Mouse (Mus musculus): ENCODE results near the gene Tmem104. TPM values are rescaled to one million over a fixed set of nuclear protein-coding genes. Genes with fewer than 3 reads are reported as not detected.

Gene Tmem104
- polyA plus RNA-seq, 1 experiment from 2014 or later: 7.7 TPM

- no peaks in the 10 kb centered on the region; the same call in 1 of the 2 replicates for H3K4me1 ChIP-seq (ENCODE audit: control insufficient read depth, insufficient read depth, low read length)
- ATAC-seq (replicated peaks; ENCODE audit: insufficient number of reproducible peaks, low FRiP score, low TSS enrichment, low read depth): no peak
- H3K4me3 ChIP-seq (ENCODE audit: low read depth, low read length): no peak overlapping the region
- no peaks in the 10 kb centered on the region; the same call in 1 of the 2 replicates for H3K36me3 ChIP-seq (replicated peaks; ENCODE audit: control insufficient read depth, insufficient read depth, low read depth, low read length)
- 65% methylated on average over 3 of the region's 3 CpGs for WGBS
- no peak overlapping the region for H3K4me2 ChIP-seq (ENCODE audit: low read depth, low read length)
- H3K9ac ChIP-seq (replicated peaks; ENCODE audit: low read length): no peak overlapping the region
- no peak for DNase-seq (ENCODE audit: low spot score)
- no peaks in the 10 kb centered on the region for H3K9me3 ChIP-seq (replicated peaks; ENCODE audit: control insufficient read depth, low read length)
- peaks cover 7% of the 10 kb centered on the region; the same call in 1 of the 2 replicates for H3K27me3 ChIP-seq (ENCODE audit: control insufficient read depth, insufficient read depth, low read length)
- no peak overlapping the region for H3K27ac ChIP-seq (replicated peaks; ENCODE audit: low read depth, low read length)
Measured at GRCm38 (mm10) chr11:115242746-115243145, 55.5 kb downstream of the Tmem104 start.

DNA sequence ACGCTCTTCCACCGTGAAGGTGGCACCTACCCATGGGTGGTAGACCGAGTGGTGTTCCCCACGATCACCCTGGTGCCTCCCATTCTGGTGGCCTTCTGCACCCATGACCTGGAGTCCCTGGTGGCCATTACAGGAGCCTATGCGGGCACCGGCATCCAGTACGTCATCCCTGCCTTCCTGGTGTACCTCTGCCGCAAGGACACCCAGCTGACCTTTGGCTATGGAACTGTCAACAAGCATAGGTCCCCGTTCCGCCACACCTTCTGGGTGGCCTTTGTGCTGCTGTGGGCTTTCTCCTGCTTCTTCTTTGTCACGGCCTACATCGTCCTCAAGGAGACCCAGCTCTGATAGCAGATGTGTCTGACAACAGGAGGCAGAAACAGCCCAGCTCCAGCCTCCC is 56.5 kb downstream of the Tmem104 start:
- DNase-seq (ENCODE audit: low spot score) (no peak), ATAC-seq (replicated peaks; ENCODE audit: insufficient number of reproducible peaks, low FRiP score, low TSS enrichment, low read depth) (no peak)
- Histone ChIP-seq H3K4me1 (ENCODE audit: control insufficient read depth, insufficient read depth, low read length) (no peaks in the 10 kb centered on the region; the same call in 1 of the 2 replicates), H3K4me3 (ENCODE audit: low read depth, low read length) (no peak overlapping the region), H3K9me3 (replicated peaks; ENCODE audit: control insufficient read depth, low read length) (no peaks in the 10 kb centered on the region), H3K9ac (replicated peaks; ENCODE audit: low read length) (no peak overlapping the region), H3K36me3 (replicated peaks; ENCODE audit: control insufficient read depth, insufficient read depth, low read depth, low read length) (no peaks in the 10 kb centered on the region; the same call in 1 of the 2 replicates), H3K4me2 (ENCODE audit: low read depth, low read length) (no peak overlapping the region), H3K27ac (replicated peaks; ENCODE audit: low read depth, low read length) (no peak overlapping the region), H3K27me3 (ENCODE audit: control insufficient read depth, insufficient read depth, low read length) (peaks cover 17% of the 10 kb centered on the region)
- WGBS: 89% methylated on average over 12 of the region's 12 CpGs

DNA sequence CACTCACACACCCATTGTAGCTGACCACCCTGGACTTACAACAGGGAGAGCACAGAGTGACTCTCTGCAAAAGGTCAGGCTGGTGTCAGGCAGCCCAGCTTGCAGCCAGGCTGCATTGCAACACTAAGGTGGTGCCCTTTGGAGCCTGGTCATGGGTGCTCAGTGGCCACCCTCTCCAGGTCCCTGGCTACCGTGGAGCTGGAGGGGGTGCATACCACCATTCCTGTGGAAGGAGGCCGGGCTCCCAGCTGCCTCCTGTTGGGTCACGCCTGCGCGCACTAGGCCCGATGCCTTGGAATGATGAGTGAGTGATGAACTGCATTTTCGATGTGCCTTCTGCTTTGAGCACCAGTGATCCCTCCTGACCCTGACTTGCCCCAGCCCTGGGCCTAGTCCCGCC is 57.6 kb downstream of the Tmem104 start:
- H3K36me3 ChIP-seq (replicated peaks; ENCODE audit: control insufficient read depth, insufficient read depth, low read depth, low read length): no peaks in the 10 kb centered on the region; the same call in 1 of the 2 replicates
- no peak overlapping the region for H3K4me3 ChIP-seq (ENCODE audit: low read depth, low read length)
- no peak overlapping the region for H3K27ac ChIP-seq (replicated peaks; ENCODE audit: low read depth, low read length)
- H3K4me1 ChIP-seq (ENCODE audit: control insufficient read depth, insufficient read depth, low read length): no peaks in the 10 kb centered on the region; the same call in 1 of the 2 replicates
- DNase-seq (ENCODE audit: low spot score) (no peak), ATAC-seq (replicated peaks; ENCODE audit: insufficient number of reproducible peaks, low FRiP score, low TSS enrichment, low read depth) (no peak)
- H3K9ac ChIP-seq (replicated peaks; ENCODE audit: low read length): no peak overlapping the region
- 84% methylated on average over 8 of the region's 8 CpGs for WGBS
- peaks cover 28% of the 10 kb centered on the region for H3K27me3 ChIP-seq (ENCODE audit: control insufficient read depth, insufficient read depth, low read length)
- no peak overlapping the region for H3K4me2 ChIP-seq (ENCODE audit: low read depth, low read length)
- no peaks in the 10 kb centered on the region for H3K9me3 ChIP-seq (replicated peaks; ENCODE audit: control insufficient read depth, low read length)

- DNase-seq (ENCODE audit: low spot score): no peak
- no peak for ATAC-seq (replicated peaks; ENCODE audit: insufficient number of reproducible peaks, low FRiP score, low TSS enrichment, low read depth)
- H3K4me1 ChIP-seq (ENCODE audit: control insufficient read depth, insufficient read depth, low read length): peaks cover 5% of the 10 kb centered on the region
- no peak overlapping the region for H3K9ac ChIP-seq (replicated peaks; ENCODE audit: low read length)
- no peaks in the 10 kb centered on the region; the same call in 1 of the 2 replicates for H3K36me3 ChIP-seq (replicated peaks; ENCODE audit: control insufficient read depth, insufficient read depth, low read depth, low read length)
- no peak overlapping the region for H3K4me3 ChIP-seq (ENCODE audit: low read depth, low read length)
- H3K4me2 ChIP-seq (ENCODE audit: low read depth, low read length): no peak overlapping the region
- no peak overlapping the region for H3K27ac ChIP-seq (replicated peaks; ENCODE audit: low read depth, low read length)
- H3K9me3 ChIP-seq (replicated peaks; ENCODE audit: control insufficient read depth, low read length): no peaks in the 10 kb centered on the region
- peaks cover 42% of the 10 kb centered on the region for H3K27me3 ChIP-seq (ENCODE audit: control insufficient read depth, insufficient read depth, low read length)
- WGBS: 71% methylated on average over 8 of the region's 8 CpGs
Measured at GRCm38 (mm10) chr11:115246386-115246785, 59.1 kb downstream of the Tmem104 start.

GRCm38 (mm10) chr11:115247240-115247639 is 60.0 kb downstream of the Tmem104 start:
- peaks cover 48% of the 10 kb centered on the region for H3K27me3 ChIP-seq (ENCODE audit: control insufficient read depth, insufficient read depth, low read length)
- H3K4me1 ChIP-seq (ENCODE audit: control insufficient read depth, insufficient read depth, low read length): peaks cover 5% of the 10 kb centered on the region
- H3K4me2 ChIP-seq (ENCODE audit: low read depth, low read length): no peak overlapping the region
- no peak overlapping the region for H3K4me3 ChIP-seq (ENCODE audit: low read depth, low read length)
- no peaks in the 10 kb centered on the region; the same call in 1 of the 2 replicates for H3K36me3 ChIP-seq (replicated peaks; ENCODE audit: control insufficient read depth, insufficient read depth, low read depth, low read length)
- DNase-seq (ENCODE audit: low spot score) (no peak), ATAC-seq (replicated peaks; ENCODE audit: insufficient number of reproducible peaks, low FRiP score, low TSS enrichment, low read depth) (no peak)
- no peak overlapping the region for H3K27ac ChIP-seq (replicated peaks; ENCODE audit: low read depth, low read length)
- H3K9ac ChIP-seq (replicated peaks; ENCODE audit: low read length): no peak overlapping the region
- WGBS: 12% methylated on average over 3 of the region's 3 CpGs
- no peaks in the 10 kb centered on the region for H3K9me3 ChIP-seq (replicated peaks; ENCODE audit: control insufficient read depth, low read length)

DNA sequence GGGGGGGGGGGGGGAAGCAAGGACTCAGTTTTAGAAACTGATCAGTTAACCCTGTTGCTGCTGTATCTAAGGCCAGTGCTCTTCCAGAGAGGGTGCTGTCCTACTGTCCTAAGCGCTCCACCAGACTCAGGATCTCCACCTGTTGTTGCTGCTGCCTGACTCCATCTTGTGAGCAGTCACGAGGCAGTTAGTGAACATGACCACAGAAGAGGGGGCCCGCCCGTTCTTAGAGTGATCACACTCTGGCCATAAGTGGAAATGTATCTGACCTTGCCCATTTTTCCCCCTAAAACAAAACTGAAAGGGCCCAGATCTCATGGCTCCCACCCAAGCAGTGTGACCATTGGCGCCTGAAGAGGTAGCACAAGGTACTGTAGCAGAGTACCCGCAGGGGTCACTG is 60.7 kb downstream of the Tmem104 start:
- Histone ChIP-seq H3K27me3 (ENCODE audit: control insufficient read depth, insufficient read depth, low read length) (peaks cover 53% of the 10 kb centered on the region), H3K4me3 (ENCODE audit: low read depth, low read length) (no peak overlapping the region), H3K9me3 (replicated peaks; ENCODE audit: control insufficient read depth, low read length) (no peaks in the 10 kb centered on the region), H3K4me2 (ENCODE audit: low read depth, low read length) (no peak overlapping the region), H3K27ac (replicated peaks; ENCODE audit: low read depth, low read length) (no peak overlapping the region), H3K9ac (replicated peaks; ENCODE audit: low read length) (no peak overlapping the region), H3K4me1 (ENCODE audit: control insufficient read depth, insufficient read depth, low read length) (peaks cover 5% of the 10 kb centered on the region), H3K36me3 (replicated peaks; ENCODE audit: control insufficient read depth, insufficient read depth, low read depth, low read length) (no peaks in the 10 kb centered on the region; the same call in 1 of the 2 replicates)
- DNase-seq (ENCODE audit: low spot score) (no peak), ATAC-seq (replicated peaks; ENCODE audit: insufficient number of reproducible peaks, low FRiP score, low TSS enrichment, low read depth) (no peak)
- 68% methylated on average over 6 of the region's 6 CpGs for WGBS

DNA sequence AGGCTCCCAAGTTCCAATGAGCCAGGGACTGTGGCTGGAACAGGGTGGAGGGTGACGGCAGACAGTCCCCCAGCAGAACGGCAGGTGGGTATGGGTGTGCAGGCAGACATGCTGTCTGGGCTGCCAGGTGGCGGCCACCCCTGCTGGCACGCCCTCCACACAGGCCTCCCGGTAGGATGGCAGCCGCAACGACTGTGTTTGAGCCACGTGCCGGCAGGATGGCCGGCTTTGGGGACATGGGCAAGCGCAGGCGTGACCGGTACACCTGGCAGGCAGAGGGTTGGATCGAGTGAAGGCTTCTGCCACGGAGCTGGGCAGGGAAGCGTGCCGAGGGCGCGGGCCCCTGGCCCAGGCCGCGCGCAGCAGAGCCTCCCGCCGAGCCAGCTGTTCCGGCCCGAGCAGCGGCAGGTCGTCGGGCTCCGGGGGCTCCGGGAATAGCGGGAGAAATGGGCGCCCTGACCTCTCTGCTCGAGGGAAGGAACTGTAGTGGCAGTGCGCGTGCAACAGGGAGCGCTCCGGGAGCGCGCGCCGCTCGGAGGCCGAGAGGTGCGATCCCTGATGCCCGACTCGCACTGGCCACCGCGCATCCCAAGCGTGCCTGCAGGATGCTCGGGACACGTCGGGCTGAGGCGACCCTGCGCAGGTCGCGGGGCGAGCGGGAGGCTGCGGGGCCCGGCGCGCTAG is 62.6 kb downstream of the Tmem104 start:
- WGBS: 3% methylated on average over 56 of the region's 63 CpGs
- DNase-seq (ENCODE audit: low spot score): peak; percentile 59
- no peak for ATAC-seq (replicated peaks; ENCODE audit: insufficient number of reproducible peaks, low FRiP score, low TSS enrichment, low read depth)
- Histone ChIP-seq H3K4me2 (ENCODE audit: low read depth, low read length) (peak overlapping the region; percentile 91), H3K9ac (replicated peaks; ENCODE audit: low read length) (peak overlapping the region; percentile 47), H3K27ac (replicated peaks; ENCODE audit: low read depth, low read length) (no peak overlapping the region), H3K9me3 (replicated peaks; ENCODE audit: control insufficient read depth, low read length) (no peaks in the 10 kb centered on the region), H3K27me3 (ENCODE audit: control insufficient read depth, insufficient read depth, low read length) (peaks cover 55% of the 10 kb centered on the region), H3K4me1 (ENCODE audit: control insufficient read depth, insufficient read depth, low read length) (peaks cover 5% of the 10 kb centered on the region), H3K4me3 (ENCODE audit: low read depth, low read length) (peak overlapping the region; percentile 48), H3K36me3 (replicated peaks; ENCODE audit: control insufficient read depth, insufficient read depth, low read depth, low read length) (no peaks in the 10 kb centered on the region)

GRCm38 (mm10) chr11:115250405-115251090 is 63.3 kb downstream of the Tmem104 start:
- Histone ChIP-seq H3K27me3 (ENCODE audit: control insufficient read depth, insufficient read depth, low read length) (peaks cover 56% of the 10 kb centered on the region), H3K9ac (replicated peaks; ENCODE audit: low read length) (peak overlapping the region; percentile 47), H3K9me3 (replicated peaks; ENCODE audit: control insufficient read depth, low read length) (no peaks in the 10 kb centered on the region), H3K4me2 (ENCODE audit: low read depth, low read length) (peak overlapping the region; percentile 91), H3K27ac (replicated peaks; ENCODE audit: low read depth, low read length) (no peak overlapping the region), H3K4me3 (ENCODE audit: low read depth, low read length) (peak overlapping the region; percentile 48), H3K36me3 (replicated peaks; ENCODE audit: control insufficient read depth, insufficient read depth, low read depth, low read length) (no peaks in the 10 kb centered on the region), H3K4me1 (ENCODE audit: control insufficient read depth, insufficient read depth, low read length) (peaks cover 5% of the 10 kb centered on the region)
- WGBS: under 1% methylated on average over 33 of the region's 36 CpGs
- no peak for DNase-seq (ENCODE audit: low spot score)
- no peak for ATAC-seq (replicated peaks; ENCODE audit: insufficient number of reproducible peaks, low FRiP score, low TSS enrichment, low read depth)

Measured in embryonic facial prominence, embryonic 11.5 days (tissue).